Mouse (Mus musculus) forebrain, embryonic 11.5 days (tissue): ENCODE results near the gene Armc9. TPM values are rescaled to one million over a fixed set of nuclear protein-coding genes. Genes with fewer than 3 reads are reported as not detected.
A peak's percentile ranks its signal among the peaks of the same experiment; 100 is the strongest.

Experiments
- ATAC-seq: fragments of 200-750 bp; cut with Nextera tagmentation; replicated peaks from 2 replicates; pipeline ENCODE4 v1.8.0; 2017; ENCODE audit warnings: moderate TSS enrichment; ENCODE audit not compliant: low FRiP score
- DNase-seq: peaks from one replicate; pipeline ENCODE4 v3.0.0-alpha.2; 2017; ENCODE audit warnings: low spot score
- H3K27ac ChIP-seq: fragments of 300-500 bp; sonication (generic); 2 replicates; pipeline ENCODE4 v1.5.1; 2014; ENCODE audit warnings: low read depth, low read length
- H3K27me3 ChIP-seq: fragments of 300-500 bp; sonication (generic); 2 replicates; pipeline ENCODE4 v1.6.1; 2014; ENCODE audit warnings: mild to moderate bottlenecking, low read length, mixed read lengths; ENCODE audit not compliant: control insufficient read depth, insufficient read depth
- H3K36me3 ChIP-seq: fragments of 300-500 bp; sonication (generic); 2 replicates; pipeline ENCODE4 v1.6.1; 2014; ENCODE audit warnings: mild to moderate bottlenecking, low read length, moderate library complexity, mixed read lengths; ENCODE audit not compliant: control insufficient read depth, insufficient read depth
- H3K4me1 ChIP-seq: fragments of 300-500 bp; sonication (generic); replicated peaks from 2 replicates; pipeline ENCODE4 v1.6.1; 2014; ENCODE audit warnings: low read length, mixed read lengths; ENCODE audit not compliant: control insufficient read depth, insufficient read depth
- H3K4me2 ChIP-seq: fragments of 300-500 bp; sonication (generic); 2 replicates; pipeline ENCODE4 v1.6.1; 2014; ENCODE audit warnings: low read depth, mild to moderate bottlenecking, low read length, moderate library complexity, mixed read lengths; ENCODE audit not compliant: severe bottlenecking
- H3K4me3 ChIP-seq: fragments of 300-500 bp; sonication (generic); 2 replicates; pipeline ENCODE4 v1.5.1; 2014; ENCODE audit warnings: low read depth, low read length
- H3K9ac ChIP-seq: fragments of 300-500 bp; sonication (generic); 2 replicates; pipeline ENCODE4 v1.6.1; 2014; ENCODE audit warnings: low read length
- H3K9me3 ChIP-seq: fragments of 300-500 bp; sonication (generic); 2 replicates; pipeline ENCODE4 v1.6.1; 2016; ENCODE audit warnings: low read length, mixed read lengths; ENCODE audit not compliant: control insufficient read depth
- WGBS: fragments of 180-500 bp; shearing (Covaris S2); extraction: QIAGEN DNeasy Blood & Tissue Kit; methylation state at CpG from one replicate; pipeline ENCODE4 v1.1.7; 2014; 5-methylcytosine and 5-hydroxymethylcytosine counted together
- polyA plus RNA-seq: library from polyadenylated mRNA; unstranded; fragments of >200 nt; fragmentation: Nextera tagmentation; extraction: Ambion mirVana; gene quantifications from 2 replicates; pipeline ENCODE4 v1.2.1, GENCODE M21; 2014

Gene Armc9
- polyA plus RNA-seq, 1 experiment from 2014 or later, result 41.9 TPM

DNA sequence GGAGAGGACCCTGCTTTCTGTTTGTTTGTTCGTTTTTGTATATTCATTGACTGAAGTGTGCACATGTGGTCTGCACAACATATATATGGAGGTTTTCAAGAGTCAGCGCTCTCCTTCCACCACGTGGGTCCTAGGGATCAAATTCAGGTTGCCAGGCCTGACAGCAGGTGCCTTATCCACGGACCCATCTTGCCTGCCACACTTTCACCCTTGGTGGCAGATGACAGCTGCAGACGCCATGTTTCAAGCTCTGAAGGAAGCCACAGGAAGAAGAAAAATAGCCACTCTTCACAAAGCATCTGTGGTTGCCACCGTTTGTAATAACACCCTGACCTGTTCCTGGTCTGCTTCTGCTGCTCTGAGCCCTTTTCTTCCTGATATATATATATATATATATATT is 130.7 kb downstream of the Armc9 start:
- Histone ChIP-seq H3K27ac (no peak overlapping the region), H3K4me3 (no peak overlapping the region), H3K9me3 (no peaks in the 10 kb centered on the region), H3K36me3 (no peaks in the 10 kb centered on the region), H3K4me2 (no peak overlapping the region), H3K9ac (no peak overlapping the region), H3K4me1 (no peaks in the 10 kb centered on the region), H3K27me3 (no peaks in the 10 kb centered on the region)
- ATAC-seq, result no peak
- WGBS, result 84% methylated on average over 6 of the region's 6 CpGs
- DNase-seq, result no peak

DNA sequence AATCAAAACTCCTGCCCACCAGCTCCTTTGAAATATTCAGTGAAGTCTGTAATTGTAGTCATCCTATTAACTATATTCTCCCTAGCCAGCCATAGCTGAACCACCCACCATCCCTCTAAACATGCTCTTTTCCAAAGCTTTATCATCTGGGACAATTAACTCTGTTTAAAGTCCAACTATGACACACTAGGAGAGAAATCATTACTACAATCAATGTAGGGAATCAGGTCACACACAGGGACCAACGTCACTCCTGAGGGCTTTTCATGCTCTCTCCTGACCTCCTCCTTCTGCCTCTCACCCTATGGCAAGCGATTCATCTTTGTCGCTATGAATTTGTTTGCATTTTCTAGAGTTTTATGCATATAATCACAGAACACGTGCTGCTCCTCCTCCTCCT is 132.9 kb downstream of the Armc9 start:
- H3K36me3 ChIP-seq, result no peaks in the 10 kb centered on the region
- H3K4me3 ChIP-seq, result no peak overlapping the region
- WGBS, result 89% methylated on average over 4 of the region's 4 CpGs
- no peak overlapping the region for H3K4me2 ChIP-seq
- no peaks in the 10 kb centered on the region for H3K4me1 ChIP-seq
- no peaks in the 10 kb centered on the region for H3K27me3 ChIP-seq
- no peak overlapping the region for H3K9ac ChIP-seq
- DNase-seq (no peak), ATAC-seq (no peak)
- no peaks in the 10 kb centered on the region for H3K9me3 ChIP-seq
- no peak overlapping the region for H3K27ac ChIP-seq

DNA sequence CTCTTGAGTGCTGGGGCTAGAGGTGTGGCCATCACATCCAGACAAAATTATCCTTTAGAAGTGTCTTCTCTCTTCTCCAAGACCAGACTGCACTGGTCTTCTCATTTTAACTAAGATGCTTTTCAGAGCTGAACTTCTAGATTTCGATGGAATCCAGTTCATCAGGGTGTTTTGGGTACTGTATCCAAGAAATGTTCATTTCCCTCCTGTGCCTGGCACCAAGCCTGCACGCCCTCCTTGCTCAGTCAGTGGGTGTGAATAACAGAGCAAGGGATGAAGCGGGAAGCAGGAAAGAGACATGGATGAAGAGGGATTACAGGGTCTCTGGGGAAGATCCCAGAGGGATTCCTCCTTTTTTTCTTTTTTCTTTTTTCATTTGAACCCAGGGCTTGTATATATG is 135.9 kb downstream of the Armc9 start:
- Histone ChIP-seq H3K4me1 (peaks cover 8% of the 10 kb centered on the region; the same call in 1 of the 2 replicates), H3K9me3 (no peaks in the 10 kb centered on the region), H3K9ac (no peak overlapping the region), H3K4me3 (no peak overlapping the region), H3K27me3 (no peaks in the 10 kb centered on the region), H3K27ac (no peak overlapping the region), H3K36me3 (no peaks in the 10 kb centered on the region), H3K4me2 (no peak overlapping the region)
- 61% methylated on average over 3 of the region's 3 CpGs for WGBS
- ATAC-seq (no peak), DNase-seq (no peak)

DNA sequence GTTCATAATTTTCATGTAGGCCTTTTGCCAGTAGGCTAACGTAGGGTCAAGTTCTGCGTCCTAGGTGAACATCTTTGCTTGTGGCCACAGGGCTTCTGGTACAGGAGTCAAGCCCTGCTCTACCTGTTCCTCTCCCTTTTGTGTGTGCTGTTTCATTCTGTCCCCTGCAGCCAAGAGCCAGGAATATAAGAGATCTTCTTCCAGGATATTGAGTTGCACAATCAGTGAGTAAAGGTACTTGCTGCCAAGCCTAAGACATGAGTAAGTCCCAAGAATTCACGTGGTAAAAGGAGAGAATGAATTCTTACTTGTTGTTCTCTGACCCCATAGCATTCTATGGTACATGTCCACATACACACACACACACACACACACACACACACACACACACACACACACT is 138.5 kb downstream of the Armc9 start:
- Histone ChIP-seq H3K4me2 (no peak overlapping the region), H3K9me3 (no peaks in the 10 kb centered on the region), H3K4me3 (no peak overlapping the region), H3K4me1 (peaks cover 8% of the 10 kb centered on the region; the same call in 1 of the 2 replicates), H3K36me3 (no peaks in the 10 kb centered on the region), H3K27me3 (no peaks in the 10 kb centered on the region), H3K27ac (no peak overlapping the region), H3K9ac (no peak overlapping the region)
- DNase-seq (no peak), ATAC-seq (no peak)
- WGBS, result 92% methylated on average over 3 of the region's 3 CpGs

DNA sequence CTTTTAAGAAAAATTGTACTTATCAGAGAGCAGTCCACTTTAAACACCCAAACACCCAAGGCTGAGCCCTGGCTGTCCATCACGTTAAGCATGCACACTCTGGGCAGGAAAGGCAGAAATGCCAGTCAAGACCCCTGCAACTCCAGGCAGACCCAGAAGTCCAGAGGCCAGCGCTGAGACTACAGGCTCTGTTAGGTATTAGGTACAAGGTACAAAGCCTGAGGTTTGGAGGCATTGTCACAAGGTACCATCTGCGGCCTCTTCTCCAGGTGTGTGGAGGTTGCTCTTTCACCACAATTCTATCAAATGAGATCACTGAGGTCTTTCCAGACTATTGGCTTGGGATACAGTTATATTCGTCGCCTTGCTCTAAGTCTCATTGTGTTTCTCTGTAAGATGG is 139.3 kb downstream of the Armc9 start:
- Histone ChIP-seq H3K27me3 (no peaks in the 10 kb centered on the region), H3K36me3 (no peaks in the 10 kb centered on the region), H3K4me3 (no peak overlapping the region), H3K9me3 (no peaks in the 10 kb centered on the region), H3K27ac (no peak overlapping the region), H3K4me2 (no peak overlapping the region), H3K9ac (no peak overlapping the region), H3K4me1 (peaks cover 8% of the 10 kb centered on the region; the same call in 1 of the 2 replicates)
- ATAC-seq (no peak), DNase-seq (no peak)
- WGBS, result 86% methylated on average over 5 of the region's 5 CpGs

DNA sequence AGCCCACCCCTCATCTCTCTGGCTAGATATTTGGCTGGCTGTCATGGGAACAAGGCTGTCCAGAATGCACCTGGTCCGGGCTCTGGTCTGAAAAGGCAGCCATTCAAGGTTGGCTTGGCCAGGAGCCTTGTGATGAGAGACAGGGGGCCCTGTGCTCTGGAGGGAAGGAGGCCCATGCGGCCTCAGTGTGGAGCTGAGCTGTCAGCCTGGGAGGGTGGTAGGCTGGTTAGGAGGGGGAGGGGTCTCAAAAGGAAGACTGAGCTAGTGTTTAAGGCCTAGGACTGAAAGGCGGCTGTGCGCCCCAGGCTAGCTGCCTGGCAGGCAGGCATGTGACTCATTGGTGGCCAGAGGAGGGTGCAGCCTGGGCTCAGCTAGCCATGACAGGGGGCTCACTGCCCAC is 139.9 kb downstream of the Armc9 start:
- H3K9ac ChIP-seq, result no peak overlapping the region
- 9% methylated on average over 4 of the region's 4 CpGs for WGBS
- H3K27ac ChIP-seq, result no peak overlapping the region
- H3K36me3 ChIP-seq, result no peaks in the 10 kb centered on the region
- no peak overlapping the region for H3K4me2 ChIP-seq
- peak; percentile 80 for ATAC-seq
- peaks cover 8% of the 10 kb centered on the region; the same call in 1 of the 2 replicates for H3K4me1 ChIP-seq
- no peaks in the 10 kb centered on the region for H3K9me3 ChIP-seq
- no peak overlapping the region for H3K4me3 ChIP-seq
- DNase-seq, result no peak
- H3K27me3 ChIP-seq, result no peaks in the 10 kb centered on the region

DNA sequence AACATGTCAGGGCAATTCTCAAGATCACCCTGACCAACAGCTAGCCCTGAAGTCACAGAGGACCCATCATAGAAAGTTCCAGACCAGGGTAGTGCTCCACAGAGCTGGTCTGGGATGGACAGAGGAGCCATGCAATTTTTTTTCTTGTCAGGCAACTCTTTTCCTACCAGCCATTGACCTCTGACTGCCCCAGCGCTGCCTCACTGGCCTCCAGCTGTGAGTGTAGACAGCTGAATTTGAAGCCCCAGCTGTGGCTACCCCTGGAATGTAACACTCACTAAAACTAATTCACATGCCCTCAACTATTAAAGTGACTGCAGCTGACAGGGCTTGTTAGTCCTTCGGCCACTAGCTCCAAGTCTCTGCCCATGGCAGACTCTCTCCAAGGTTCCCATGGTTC is 145.5 kb downstream of the Armc9 start:
- Histone ChIP-seq H3K4me1 (peaks cover 9% of the 10 kb centered on the region; the same call in 1 of the 2 replicates), H3K27me3 (peaks cover 25% of the 10 kb centered on the region), H3K9ac (no peak overlapping the region), H3K36me3 (no peaks in the 10 kb centered on the region), H3K27ac (no peak overlapping the region), H3K4me2 (no peak overlapping the region), H3K4me3 (no peak overlapping the region), H3K9me3 (no peaks in the 10 kb centered on the region)
- ATAC-seq (no peak), DNase-seq (no peak)
- WGBS, result 31% methylated on average over 2 of the region's 2 CpGs

DNA sequence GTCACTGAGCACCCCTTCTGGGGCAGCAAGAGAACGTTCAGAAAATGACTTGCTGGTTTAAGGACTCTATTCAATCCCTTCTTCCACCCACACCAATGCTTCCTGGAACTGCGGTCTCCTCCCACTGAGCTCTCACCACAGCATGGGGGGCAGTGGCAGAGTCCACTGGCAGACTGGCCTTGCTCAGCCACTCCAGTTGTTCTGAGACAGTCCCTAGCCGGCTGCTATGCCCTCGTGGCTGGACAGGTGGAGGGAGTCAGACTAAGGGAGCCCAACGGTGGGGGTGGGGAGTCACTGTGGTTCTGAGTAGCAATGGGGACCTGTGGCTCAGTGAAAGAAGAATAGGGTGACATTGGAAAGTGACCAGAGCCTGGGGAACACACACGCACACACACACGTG is 146.2 kb downstream of the Armc9 start:
- ATAC-seq (no peak), DNase-seq (no peak)
- Histone ChIP-seq H3K9ac (no peak overlapping the region), H3K4me1 (peaks cover 8% of the 10 kb centered on the region; the same call in 1 of the 2 replicates), H3K4me2 (no peak overlapping the region), H3K9me3 (no peaks in the 10 kb centered on the region), H3K36me3 (no peaks in the 10 kb centered on the region), H3K27ac (no peak overlapping the region), H3K4me3 (no peak overlapping the region), H3K27me3 (peaks cover 25% of the 10 kb centered on the region)
- WGBS, result 57% methylated on average over 7 of the region's 7 CpGs

DNA sequence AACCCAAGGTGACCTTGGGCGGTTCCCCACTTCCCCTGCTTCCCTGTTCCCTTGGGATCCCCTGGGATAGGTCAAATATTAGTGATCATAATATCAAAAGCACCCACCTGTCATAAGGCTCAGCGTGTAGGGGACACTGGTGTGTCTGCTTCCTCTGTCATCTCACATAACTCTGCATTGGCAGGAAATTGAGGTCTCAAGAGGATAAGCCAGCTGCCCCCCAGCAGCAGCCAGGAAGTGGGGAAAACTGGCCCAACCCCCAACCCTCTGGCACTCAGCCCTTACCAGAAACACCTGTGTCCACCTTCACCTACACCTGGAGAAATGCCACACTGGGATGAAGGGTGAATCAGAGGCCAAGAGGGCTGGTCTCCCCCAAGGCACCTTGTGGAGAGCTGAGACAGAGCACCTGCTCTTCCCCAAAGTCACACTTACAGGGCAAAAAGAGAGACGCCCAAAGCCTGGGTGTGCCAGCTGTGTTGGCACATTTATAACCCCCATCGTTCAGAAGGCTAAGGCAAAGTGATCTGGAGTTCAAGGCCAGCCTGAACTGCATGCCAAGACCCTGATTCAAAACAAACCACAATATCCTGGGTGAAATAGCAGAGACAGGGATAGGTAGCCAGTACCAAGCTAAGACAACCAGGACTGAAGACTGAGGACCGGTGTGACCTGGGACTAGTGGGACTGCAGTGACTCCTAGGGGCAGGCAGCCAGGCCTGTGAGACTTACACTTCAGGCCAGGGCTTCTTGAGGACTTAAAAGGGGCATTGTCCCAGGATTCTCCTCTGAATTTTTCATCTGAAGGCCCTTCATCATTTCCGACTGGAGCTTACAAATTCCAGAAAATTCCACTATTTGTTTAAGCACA is 146.9 kb downstream of the Armc9 start:
- peaks cover 25% of the 10 kb centered on the region for H3K27me3 ChIP-seq
- H3K9ac ChIP-seq, result no peak overlapping the region
- no peak overlapping the region for H3K27ac ChIP-seq
- H3K4me2 ChIP-seq, result no peak overlapping the region
- H3K36me3 ChIP-seq, result no peaks in the 10 kb centered on the region
- ATAC-seq, result no peak
- DNase-seq, result no peak
- H3K9me3 ChIP-seq, result no peaks in the 10 kb centered on the region
- peaks cover 8% of the 10 kb centered on the region; the same call in 1 of the 2 replicates for H3K4me1 ChIP-seq
- 51% methylated on average over 6 of the region's 6 CpGs for WGBS
- no peak overlapping the region for H3K4me3 ChIP-seq
